Mouse (Mus musculus): Measurements from ENCODE around the gene Bckdk. TPM values are rescaled to one million over a fixed set of nuclear protein-coding genes. Genes with fewer than 3 reads are reported as not detected.
A peak's percentile ranks its signal among the peaks of the same experiment; 100 is the strongest.

The Bckdk gene
- 120 and 125 TPM in 2 replicates for polyA plus RNA-seq (2015; fragmentation: Nextera tagmentation; extraction: Ambion mirVana)

DNA sequence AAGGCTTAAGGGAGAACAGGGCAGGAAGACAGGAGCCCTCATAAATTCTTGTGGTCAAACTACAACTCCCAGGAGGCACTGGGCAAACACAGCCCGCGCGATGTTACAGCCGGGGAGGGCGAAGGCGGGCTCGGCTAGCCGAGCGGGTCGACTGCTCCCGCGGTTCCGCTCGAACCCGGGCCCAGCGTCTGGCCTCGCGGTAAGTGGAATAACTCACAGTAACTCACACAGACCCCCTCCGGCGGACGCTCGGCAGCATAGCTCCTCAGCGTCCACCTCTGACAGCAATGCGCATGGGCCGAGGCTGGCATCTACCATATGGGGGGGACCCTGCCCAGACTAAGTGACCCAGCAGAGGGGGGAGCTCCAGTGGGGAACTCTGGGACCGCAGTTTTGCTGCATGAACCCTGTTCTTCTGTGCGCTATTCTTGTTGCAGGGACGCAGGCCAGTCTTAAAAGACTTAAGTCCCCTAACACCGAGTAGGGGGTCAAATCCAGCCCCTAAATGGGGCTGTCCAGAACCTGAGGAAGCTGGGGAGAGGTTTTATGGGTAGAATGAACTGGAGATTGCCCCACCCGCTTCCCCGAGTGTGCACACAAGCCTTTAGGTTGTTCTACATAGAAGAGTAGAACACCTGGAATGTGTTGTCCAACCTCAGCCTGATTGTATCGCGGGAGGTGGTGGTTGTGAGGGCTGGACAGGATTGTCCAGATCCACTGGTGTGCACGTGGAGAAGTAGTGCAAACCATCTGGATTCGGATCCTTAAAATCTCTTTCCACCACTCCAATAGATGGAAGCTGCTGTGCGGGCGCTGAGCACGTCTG is at the start of gene Bckdk:
Gene Bckdk (plus strand): TSS at position 112 of the 826 bp plus-strand sequence.
- 0 out of 2 replicates have a peak, but pooled peaks have one; percentile 9 for TF ChIP-seq CTCF (IDR thresholded peaks at IDR 0.05; ENCODE audit: low read depth)
- Histone ChIP-seq H3K4me3 (replicated peaks; ENCODE audit: low read depth, low read length) (peak within 1 kb of the TSS; percentile 85), H3K36me3 (ENCODE audit: insufficient read depth, low read length) (peaks cover 24% of the 10 kb centered on the region), H3K9me3 (replicated peaks; ENCODE audit: low read length) (no peaks in the 10 kb centered on the region), H3K4me1 (replicated peaks; ENCODE audit: insufficient read depth, low read length) (0 out of 2 replicates have a peak, but pooled peaks cover 4% of the 10 kb centered on the region), H3K9ac (ENCODE audit: low read depth, low read length) (peak within 1 kb of the TSS; percentile 91), H3K27ac (peak within 1 kb of the TSS; percentile 82), H3K27me3 (ENCODE audit: insufficient read depth, low read length) (no peaks in the 10 kb centered on the region), H3K4me2 (ENCODE audit: low read length) (peak within 1 kb of the TSS; percentile 88)
- DNase-seq (ENCODE audit: low spot score), result peak; percentile 94
- 5% methylated on average over 38 of the region's 38 CpGs for WGBS
- ATAC-seq (replicated peaks; ENCODE audit: low FRiP score, low read depth), result peak; percentile 90

DNA sequence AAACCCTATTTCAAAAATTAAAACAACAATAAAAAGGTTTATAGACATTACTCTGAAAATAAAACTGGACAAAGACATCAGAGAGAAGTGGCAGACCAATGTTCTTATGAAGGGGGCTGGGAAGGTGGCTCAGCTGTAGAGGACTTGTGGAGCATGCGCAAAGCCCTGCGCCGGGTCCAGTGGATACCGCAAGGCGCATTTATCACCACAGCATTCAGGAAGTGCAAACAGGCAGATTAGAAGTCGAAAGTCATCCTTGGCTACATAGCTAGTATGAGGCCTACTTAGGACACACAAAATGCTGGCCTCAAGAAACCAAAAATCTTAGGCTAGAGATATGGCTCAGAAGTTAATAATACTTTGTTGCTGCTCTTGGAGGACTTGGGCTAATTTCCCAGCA is 45.6 kb upstream of the Bckdk start:
- H3K4me1 ChIP-seq (replicated peaks; ENCODE audit: insufficient read depth, low read length), result no peaks in the 10 kb centered on the region
- 89% methylated on average over 6 of the region's 6 CpGs for WGBS
- no peak overlapping the region for H3K4me2 ChIP-seq (ENCODE audit: low read length)
- no peaks in the 10 kb centered on the region for H3K9me3 ChIP-seq (replicated peaks; ENCODE audit: low read length)
- H3K27ac ChIP-seq, result no peak overlapping the region
- H3K36me3 ChIP-seq (ENCODE audit: insufficient read depth, low read length), result no peaks in the 10 kb centered on the region
- no peak overlapping the region for H3K9ac ChIP-seq (ENCODE audit: low read depth, low read length)
- no peak for TF ChIP-seq CTCF (IDR thresholded peaks at IDR 0.05; ENCODE audit: low read depth)
- H3K27me3 ChIP-seq (ENCODE audit: insufficient read depth, low read length), result no peaks in the 10 kb centered on the region
- no peak for ATAC-seq (replicated peaks; ENCODE audit: low FRiP score, low read depth)
- no peak overlapping the region for H3K4me3 ChIP-seq (replicated peaks; ENCODE audit: low read depth, low read length)
- DNase-seq (ENCODE audit: low spot score), result no peak

DNA sequence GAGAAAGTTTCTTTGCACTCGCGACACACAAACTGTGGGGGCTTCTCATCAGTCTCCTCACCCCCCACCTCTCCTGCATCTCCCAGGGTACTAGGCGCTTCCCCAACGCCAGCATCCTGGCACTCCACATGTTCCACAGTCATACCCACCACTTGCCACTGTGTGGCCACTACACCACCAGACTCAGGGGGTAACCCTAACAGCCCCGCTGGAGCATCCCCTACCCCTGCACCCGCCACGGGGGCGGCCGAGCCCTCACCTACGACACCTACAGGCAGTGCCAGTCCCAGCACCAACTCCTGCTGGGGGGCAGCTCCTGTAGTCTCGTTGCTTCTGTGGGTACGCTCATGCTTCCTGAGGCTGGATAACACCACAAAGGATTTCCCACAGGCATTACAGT is 37.4 kb upstream of the Bckdk start:
- Histone ChIP-seq H3K4me1 (replicated peaks; ENCODE audit: insufficient read depth, low read length) (no peaks in the 10 kb centered on the region), H3K27me3 (ENCODE audit: insufficient read depth, low read length) (no peaks in the 10 kb centered on the region), H3K4me3 (replicated peaks; ENCODE audit: low read depth, low read length) (no peak overlapping the region), H3K36me3 (ENCODE audit: insufficient read depth, low read length) (peaks cover 24% of the 10 kb centered on the region), H3K9me3 (replicated peaks; ENCODE audit: low read length) (no peaks in the 10 kb centered on the region), H3K27ac (no peak overlapping the region), H3K4me2 (ENCODE audit: low read length) (no peak overlapping the region), H3K9ac (ENCODE audit: low read depth, low read length) (no peak overlapping the region)
- WGBS, result 95% methylated on average over 12 of the region's 12 CpGs
- TF ChIP-seq CTCF (IDR thresholded peaks at IDR 0.05; ENCODE audit: low read depth), result no peak
- ATAC-seq (replicated peaks; ENCODE audit: low FRiP score, low read depth) (peak; percentile 57; the same call in 1 of the 2 replicates), DNase-seq (ENCODE audit: low spot score) (no peak)

DNA sequence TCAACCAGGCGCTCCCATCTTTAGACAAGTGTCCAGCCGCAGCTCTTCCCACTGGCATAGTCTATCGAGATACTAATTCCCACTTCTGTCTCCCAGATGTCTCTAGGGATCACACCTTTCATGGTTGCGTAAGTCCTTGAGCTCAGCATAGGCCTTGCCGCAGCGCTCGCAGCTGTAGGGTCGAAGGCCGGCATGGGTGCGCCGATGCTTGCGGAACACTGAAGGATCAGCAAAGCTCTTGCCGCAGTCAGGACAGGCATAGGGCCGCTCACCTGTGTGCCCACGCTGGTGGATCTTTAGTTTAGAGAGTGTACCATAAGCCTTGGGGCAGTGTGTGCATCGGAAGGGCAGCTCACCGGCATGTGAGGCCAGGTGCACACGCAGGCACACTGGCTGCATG is 36.2 kb upstream of the Bckdk start:
- TF ChIP-seq CTCF (IDR thresholded peaks at IDR 0.05; ENCODE audit: low read depth), result no peak
- no peak for ATAC-seq (replicated peaks; ENCODE audit: low FRiP score, low read depth)
- no peaks in the 10 kb centered on the region for H3K4me1 ChIP-seq (replicated peaks; ENCODE audit: insufficient read depth, low read length)
- peaks cover 24% of the 10 kb centered on the region for H3K36me3 ChIP-seq (ENCODE audit: insufficient read depth, low read length)
- H3K27ac ChIP-seq, result no peak overlapping the region
- no peak overlapping the region for H3K4me3 ChIP-seq (replicated peaks; ENCODE audit: low read depth, low read length)
- no peak overlapping the region for H3K4me2 ChIP-seq (ENCODE audit: low read length)
- H3K9me3 ChIP-seq (replicated peaks; ENCODE audit: low read length), result no peaks in the 10 kb centered on the region
- no peaks in the 10 kb centered on the region for H3K27me3 ChIP-seq (ENCODE audit: insufficient read depth, low read length)
- H3K9ac ChIP-seq (ENCODE audit: low read depth, low read length), result no peak overlapping the region
- DNase-seq (ENCODE audit: low spot score), result no peak
- 96% methylated on average over 18 of the region's 18 CpGs for WGBS

DNA sequence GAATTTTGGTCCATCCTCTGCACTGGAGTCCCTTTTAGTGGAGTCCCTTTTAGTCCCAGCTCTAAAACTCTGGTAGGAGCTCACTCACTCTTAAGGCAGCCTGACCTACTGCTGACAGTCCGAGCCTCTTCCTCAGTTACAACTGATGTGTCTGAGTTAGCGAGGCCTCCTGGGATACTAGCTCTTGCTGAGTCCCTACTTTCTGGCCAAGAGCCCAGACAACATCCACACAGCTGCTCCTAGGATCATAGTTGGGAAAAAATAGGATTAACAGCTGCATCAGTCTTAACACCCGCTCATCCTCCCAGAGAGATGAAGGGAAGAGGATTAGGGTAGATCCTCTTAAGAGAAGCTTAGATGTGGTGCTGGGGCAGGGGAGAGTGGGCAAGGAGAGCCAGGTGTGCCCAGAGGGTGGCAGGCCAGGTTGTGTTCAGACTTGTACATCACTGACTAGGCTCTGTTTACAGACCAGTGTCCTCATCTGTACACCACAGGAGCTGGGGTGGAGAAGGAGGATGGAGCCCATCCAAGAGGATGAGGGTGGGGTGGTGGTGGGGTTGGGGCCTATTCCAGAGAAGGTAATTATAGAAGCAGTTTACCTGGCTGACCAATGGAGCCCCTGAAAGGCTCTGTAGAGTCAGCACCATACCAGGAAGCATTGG is 34.6 kb upstream of the Bckdk start:
- peaks cover 6% of the 10 kb centered on the region; the same call in 1 of the 2 replicates for H3K4me1 ChIP-seq (replicated peaks; ENCODE audit: insufficient read depth, low read length)
- H3K27ac ChIP-seq, result no peak overlapping the region
- H3K4me3 ChIP-seq (replicated peaks; ENCODE audit: low read depth, low read length), result no peak overlapping the region
- H3K9ac ChIP-seq (ENCODE audit: low read depth, low read length), result no peak overlapping the region
- no peak for TF ChIP-seq CTCF (IDR thresholded peaks at IDR 0.05; ENCODE audit: low read depth)
- 70% methylated on average over 3 of the region's 3 CpGs for WGBS
- no peak overlapping the region for H3K4me2 ChIP-seq (ENCODE audit: low read length)
- H3K36me3 ChIP-seq (ENCODE audit: insufficient read depth, low read length), result peaks cover 24% of the 10 kb centered on the region
- peak; percentile 53 for DNase-seq (ENCODE audit: low spot score)
- H3K27me3 ChIP-seq (ENCODE audit: insufficient read depth, low read length), result no peaks in the 10 kb centered on the region
- no peaks in the 10 kb centered on the region for H3K9me3 ChIP-seq (replicated peaks; ENCODE audit: low read length)
- ATAC-seq (replicated peaks; ENCODE audit: low FRiP score, low read depth), result no peak

DNA sequence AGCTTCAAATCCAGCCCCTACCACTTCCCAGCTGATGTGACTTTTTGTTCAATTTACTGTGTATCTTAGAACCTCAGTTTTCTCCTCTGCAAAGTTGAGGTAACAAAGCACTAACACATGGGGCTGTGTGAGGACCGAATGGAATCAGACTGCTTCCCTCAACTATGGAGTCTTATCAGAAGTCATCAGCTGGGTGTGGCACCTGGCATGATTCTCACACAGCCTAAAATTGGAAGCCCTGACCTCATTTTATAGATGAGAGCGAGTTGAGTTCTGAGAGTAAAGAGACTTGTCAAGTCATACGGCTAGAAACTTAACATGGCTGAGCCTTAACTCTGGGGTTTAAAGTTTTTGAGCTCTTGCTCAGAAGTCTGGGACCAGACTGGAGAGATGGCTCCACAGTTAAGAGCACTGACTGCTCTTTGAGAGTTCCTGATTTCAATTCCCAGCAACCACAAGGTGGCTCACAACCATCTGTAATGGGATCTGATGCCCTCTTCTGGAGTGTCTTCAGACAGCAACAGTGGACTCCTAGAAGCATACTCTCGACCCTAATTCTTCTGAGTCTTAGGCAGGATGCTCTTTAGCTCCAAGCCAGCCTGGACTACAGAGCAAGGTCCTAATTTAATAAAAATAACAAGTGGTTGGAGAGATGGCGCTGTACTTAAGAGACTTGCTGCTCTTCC is 33.6 kb upstream of the Bckdk start:
- DNase-seq (ENCODE audit: low spot score) (no peak), ATAC-seq (replicated peaks; ENCODE audit: low FRiP score, low read depth) (no peak)
- Histone ChIP-seq H3K4me3 (replicated peaks; ENCODE audit: low read depth, low read length) (no peak overlapping the region), H3K4me2 (ENCODE audit: low read length) (no peak overlapping the region), H3K27ac (no peak overlapping the region), H3K9ac (ENCODE audit: low read depth, low read length) (no peak overlapping the region), H3K36me3 (ENCODE audit: insufficient read depth, low read length) (peaks cover 24% of the 10 kb centered on the region), H3K9me3 (replicated peaks; ENCODE audit: low read length) (no peaks in the 10 kb centered on the region), H3K27me3 (ENCODE audit: insufficient read depth, low read length) (no peaks in the 10 kb centered on the region), H3K4me1 (replicated peaks; ENCODE audit: insufficient read depth, low read length) (peaks cover 10% of the 10 kb centered on the region; the same call in 1 of the 2 replicates)
- peak; percentile 47; the same call in 1 of the 2 replicates for TF ChIP-seq CTCF (IDR thresholded peaks at IDR 0.05; ENCODE audit: low read depth)
- WGBS, result 81% methylated on average over 5 of the region's 5 CpGs
